Mouse (Mus musculus): ENCODE data around the gene Itih4. TPM values are rescaled to one million over a fixed set of nuclear protein-coding genes. Genes with fewer than 3 reads are reported as not detected.

Gene Itih4
- polyA plus RNA-seq, 1 experiment from 2014 or later: 0.27 TPM

GRCm38 (mm10) chr14:30902628-30903027 lies 16.4 kb downstream of the Itih4 start:
- no peak for ATAC-seq (ENCODE audit: insufficient number of reproducible peaks, insufficient read depth, low FRiP score, low read depth)
- 72% methylated on average over 5 of the region's 5 CpGs for WGBS

GRCm38 (mm10) chr14:30903036-30903435 lies 16.8 kb downstream of the Itih4 start:
- WGBS: 53% methylated on average over 3 of the region's 3 CpGs
- Histone ChIP-seq H3K36me3 (ENCODE audit: control insufficient read depth, insufficient read depth, low read length) (no peaks in the 10 kb centered on the region), H3K27ac (replicated peaks in 1 of 2; ENCODE audit: control insufficient read depth in 1 of 2, insufficient read depth in 1 of 2, low read depth in 2 of 2, low read length in 2 of 2) (no peak overlapping the region), H3K4me3 (ENCODE audit: control insufficient read depth in 1 of 2, insufficient read depth in 1 of 2, low read depth in 1 of 2, low read length in 2 of 2) (no peak overlapping the region), H3K9ac (ENCODE audit: low read length) (no peak overlapping the region), H3K9me3 (ENCODE audit: control insufficient read depth, low read length) (no peaks in the 10 kb centered on the region), H3K4me1 (ENCODE audit: control insufficient read depth in 2 of 2, insufficient read depth in 2 of 2, low read length in 2 of 2) (no peaks in the 10 kb centered on the region; a peak in 1 of 4 replicates), H3K27me3 (ENCODE audit: control insufficient read depth, insufficient read depth, low read length) (no peaks in the 10 kb centered on the region), H3K4me2 (ENCODE audit: low read length) (no peak overlapping the region)
- no peak for ATAC-seq (ENCODE audit: insufficient number of reproducible peaks, insufficient read depth, low FRiP score, low read depth)

More at GRCm38 (mm10) chr14:30902628-30903027, 16.4 kb downstream of the Itih4 start:
- Histone ChIP-seq H3K9me3 (ENCODE audit: control insufficient read depth, low read length) (no peaks in the 10 kb centered on the region), H3K27ac (replicated peaks in 1 of 2; ENCODE audit: control insufficient read depth in 1 of 2, insufficient read depth in 1 of 2, low read depth in 2 of 2, low read length in 2 of 2) (no peak overlapping the region), H3K4me1 (ENCODE audit: control insufficient read depth in 2 of 2, insufficient read depth in 2 of 2, low read length in 2 of 2) (no peaks in the 10 kb centered on the region; a peak in 1 of 4 replicates), H3K36me3 (ENCODE audit: control insufficient read depth, insufficient read depth, low read length) (no peaks in the 10 kb centered on the region), H3K4me3 (ENCODE audit: control insufficient read depth in 1 of 2, insufficient read depth in 1 of 2, low read depth in 1 of 2, low read length in 2 of 2) (no peak overlapping the region), H3K9ac (ENCODE audit: low read length) (no peak overlapping the region), H3K27me3 (ENCODE audit: control insufficient read depth, insufficient read depth, low read length) (no peaks in the 10 kb centered on the region), H3K4me2 (ENCODE audit: low read length) (no peak overlapping the region)

- no peaks in the 10 kb centered on the region for H3K27me3 ChIP-seq (ENCODE audit: control insufficient read depth, insufficient read depth, low read length)
- H3K9me3 ChIP-seq (ENCODE audit: control insufficient read depth, low read length): no peaks in the 10 kb centered on the region
- no peaks in the 10 kb centered on the region; a peak in 1 of 4 replicates for H3K4me1 ChIP-seq (ENCODE audit: control insufficient read depth in 2 of 2, insufficient read depth in 2 of 2, low read length in 2 of 2)
- H3K4me2 ChIP-seq (ENCODE audit: low read length): no peak overlapping the region
- no peak overlapping the region for H3K4me3 ChIP-seq (ENCODE audit: control insufficient read depth in 1 of 2, insufficient read depth in 1 of 2, low read depth in 1 of 2, low read length in 2 of 2)
- no peak for ATAC-seq (ENCODE audit: insufficient number of reproducible peaks, insufficient read depth, low FRiP score, low read depth)
- no peak overlapping the region for H3K27ac ChIP-seq (replicated peaks in 1 of 2; ENCODE audit: control insufficient read depth in 1 of 2, insufficient read depth in 1 of 2, low read depth in 2 of 2, low read length in 2 of 2)
- H3K36me3 ChIP-seq (ENCODE audit: control insufficient read depth, insufficient read depth, low read length): no peaks in the 10 kb centered on the region
- no peak overlapping the region for H3K9ac ChIP-seq (ENCODE audit: low read length)
- 73% methylated on average over 8 of the region's 8 CpGs for WGBS
Observed at GRCm38 (mm10) chr14:30904307-30904706, 18.0 kb downstream of the Itih4 start.

- H3K9me3 ChIP-seq (ENCODE audit: control insufficient read depth, low read length): no peaks in the 10 kb centered on the region
- no peak overlapping the region for H3K4me2 ChIP-seq (ENCODE audit: low read length)
- H3K36me3 ChIP-seq (ENCODE audit: control insufficient read depth, insufficient read depth, low read length): no peaks in the 10 kb centered on the region
- H3K4me3 ChIP-seq (ENCODE audit: control insufficient read depth in 1 of 2, insufficient read depth in 1 of 2, low read depth in 1 of 2, low read length in 2 of 2): no peak overlapping the region
- 83% methylated on average over 6 of the region's 6 CpGs for WGBS
- no peak overlapping the region for H3K27ac ChIP-seq (replicated peaks in 1 of 2; ENCODE audit: control insufficient read depth in 1 of 2, insufficient read depth in 1 of 2, low read depth in 2 of 2, low read length in 2 of 2)
- no peak for ATAC-seq (ENCODE audit: insufficient number of reproducible peaks, insufficient read depth, low FRiP score, low read depth)
- H3K4me1 ChIP-seq (ENCODE audit: control insufficient read depth in 2 of 2, insufficient read depth in 2 of 2, low read length in 2 of 2): no peaks in the 10 kb centered on the region; a peak in 1 of 4 replicates
- no peak overlapping the region for H3K9ac ChIP-seq (ENCODE audit: low read length)
- no peaks in the 10 kb centered on the region for H3K27me3 ChIP-seq (ENCODE audit: control insufficient read depth, insufficient read depth, low read length)
Observed at GRCm38 (mm10) chr14:30906001-30906400, 19.7 kb downstream of the Itih4 start.

GRCm38 (mm10) chr14:30907814-30908265 lies 21.6 kb downstream of the Itih4 start:
- no peak overlapping the region for H3K4me2 ChIP-seq (ENCODE audit: low read length)
- no peaks in the 10 kb centered on the region for H3K36me3 ChIP-seq (ENCODE audit: control insufficient read depth, insufficient read depth, low read length)
- no peaks in the 10 kb centered on the region for H3K27me3 ChIP-seq (ENCODE audit: control insufficient read depth, insufficient read depth, low read length)
- no peak for ATAC-seq (ENCODE audit: insufficient number of reproducible peaks, insufficient read depth, low FRiP score, low read depth)
- no peaks in the 10 kb centered on the region; a peak in 1 of 4 replicates for H3K4me1 ChIP-seq (ENCODE audit: control insufficient read depth in 2 of 2, insufficient read depth in 2 of 2, low read length in 2 of 2)
- H3K4me3 ChIP-seq (ENCODE audit: control insufficient read depth in 1 of 2, insufficient read depth in 1 of 2, low read depth in 1 of 2, low read length in 2 of 2): no peak overlapping the region
- no peak overlapping the region for H3K9ac ChIP-seq (ENCODE audit: low read length)
- no peaks in the 10 kb centered on the region for H3K9me3 ChIP-seq (ENCODE audit: control insufficient read depth, low read length)
- 82% methylated on average over 3 of the region's 3 CpGs for WGBS
- H3K27ac ChIP-seq (replicated peaks in 1 of 2; ENCODE audit: control insufficient read depth in 1 of 2, insufficient read depth in 1 of 2, low read depth in 2 of 2, low read length in 2 of 2): no peak overlapping the region

GRCm38 (mm10) chr14:30911141-30911540 lies 24.9 kb downstream of the Itih4 start:
- H3K27ac ChIP-seq (replicated peaks in 1 of 2; ENCODE audit: control insufficient read depth in 1 of 2, insufficient read depth in 1 of 2, low read depth in 2 of 2, low read length in 2 of 2): no peak overlapping the region
- no peaks in the 10 kb centered on the region; a peak in 1 of 4 replicates for H3K4me1 ChIP-seq (ENCODE audit: control insufficient read depth in 2 of 2, insufficient read depth in 2 of 2, low read length in 2 of 2)
- no peak overlapping the region for H3K9ac ChIP-seq (ENCODE audit: low read length)
- H3K4me3 ChIP-seq (ENCODE audit: control insufficient read depth in 1 of 2, insufficient read depth in 1 of 2, low read depth in 1 of 2, low read length in 2 of 2): no peak overlapping the region
- WGBS: 81% methylated on average over 8 of the region's 8 CpGs
- no peaks in the 10 kb centered on the region for H3K9me3 ChIP-seq (ENCODE audit: control insufficient read depth, low read length)
- no peaks in the 10 kb centered on the region for H3K27me3 ChIP-seq (ENCODE audit: control insufficient read depth, insufficient read depth, low read length)
- ATAC-seq (ENCODE audit: insufficient number of reproducible peaks, insufficient read depth, low FRiP score, low read depth): no peak
- H3K36me3 ChIP-seq (ENCODE audit: control insufficient read depth, insufficient read depth, low read length): no peaks in the 10 kb centered on the region
- H3K4me2 ChIP-seq (ENCODE audit: low read length): no peak overlapping the region

GRCm38 (mm10) chr14:30912641-30913040 lies 26.4 kb downstream of the Itih4 start:
- 73% methylated on average over 8 of the region's 8 CpGs for WGBS
- no peaks in the 10 kb centered on the region for H3K4me1 ChIP-seq (ENCODE audit: control insufficient read depth in 2 of 2, insufficient read depth in 2 of 2, low read length in 2 of 2)

GRCm38 (mm10) chr14:30913404-30913803 lies 27.1 kb downstream of the Itih4 start:
- Histone ChIP-seq H3K9ac (ENCODE audit: low read length) (no peak overlapping the region), H3K27ac (replicated peaks in 1 of 2; ENCODE audit: control insufficient read depth in 1 of 2, insufficient read depth in 1 of 2, low read depth in 2 of 2, low read length in 2 of 2) (no peak overlapping the region), H3K4me2 (ENCODE audit: low read length) (no peak overlapping the region), H3K4me1 (ENCODE audit: control insufficient read depth in 2 of 2, insufficient read depth in 2 of 2, low read length in 2 of 2) (no peaks in the 10 kb centered on the region), H3K4me3 (ENCODE audit: control insufficient read depth in 1 of 2, insufficient read depth in 1 of 2, low read depth in 1 of 2, low read length in 2 of 2) (no peak overlapping the region), H3K27me3 (ENCODE audit: control insufficient read depth, insufficient read depth, low read length) (no peaks in the 10 kb centered on the region), H3K36me3 (ENCODE audit: control insufficient read depth, insufficient read depth, low read length) (no peaks in the 10 kb centered on the region), H3K9me3 (ENCODE audit: control insufficient read depth, low read length) (no peaks in the 10 kb centered on the region)
- 72% methylated on average over 5 of the region's 5 CpGs for WGBS
- no peak for ATAC-seq (ENCODE audit: insufficient number of reproducible peaks, insufficient read depth, low FRiP score, low read depth)

More at GRCm38 (mm10) chr14:30912641-30913040, 26.4 kb downstream of the Itih4 start:
- ATAC-seq (ENCODE audit: insufficient number of reproducible peaks, insufficient read depth, low FRiP score, low read depth): no peak
- Histone ChIP-seq H3K27ac (replicated peaks in 1 of 2; ENCODE audit: control insufficient read depth in 1 of 2, insufficient read depth in 1 of 2, low read depth in 2 of 2, low read length in 2 of 2) (no peak overlapping the region), H3K4me2 (ENCODE audit: low read length) (no peak overlapping the region), H3K9me3 (ENCODE audit: control insufficient read depth, low read length) (no peaks in the 10 kb centered on the region), H3K36me3 (ENCODE audit: control insufficient read depth, insufficient read depth, low read length) (no peaks in the 10 kb centered on the region), H3K4me3 (ENCODE audit: control insufficient read depth in 1 of 2, insufficient read depth in 1 of 2, low read depth in 1 of 2, low read length in 2 of 2) (no peak overlapping the region), H3K9ac (ENCODE audit: low read length) (no peak overlapping the region), H3K27me3 (ENCODE audit: control insufficient read depth, insufficient read depth, low read length) (no peaks in the 10 kb centered on the region)
